Mouse (Mus musculus): ENCODE data around the gene Nrcam. TPM values are rescaled to one million over a fixed set of nuclear protein-coding genes. Genes with fewer than 3 reads are reported as not detected.

Nrcam gene
- polyA plus RNA-seq, 1 experiment from 2014 or later, result 131 TPM

GRCm38 (mm10) chr12:44497762-44498161 is 169.1 kb downstream of the Nrcam start:
- no peak for ATAC-seq (ENCODE audit: low FRiP score, low read depth)
- Histone ChIP-seq H3K4me2 (replicated peaks) (no peak overlapping the region), H3K27me3 (no peaks in the 10 kb centered on the region), H3K9me3 (no peaks in the 10 kb centered on the region), H3K9ac (replicated peaks) (no peak overlapping the region), H3K4me3 (no peak overlapping the region), H3K27ac (replicated peaks) (no peak overlapping the region), H3K36me3 (no peaks in the 10 kb centered on the region), H3K4me1 (peaks cover 29% of the 10 kb centered on the region)
- 81% methylated on average over 2 of the region's 2 CpGs for WGBS

GRCm38 (mm10) chr12:44498872-44499271 is 170.2 kb downstream of the Nrcam start:
- H3K36me3 ChIP-seq, result no peaks in the 10 kb centered on the region
- 47% methylated on average over 5 of the region's 5 CpGs for WGBS
- no peaks in the 10 kb centered on the region for H3K9me3 ChIP-seq
- H3K27ac ChIP-seq (replicated peaks), result no peak overlapping the region
- H3K9ac ChIP-seq (replicated peaks), result no peak overlapping the region
- H3K27me3 ChIP-seq, result no peaks in the 10 kb centered on the region
- H3K4me3 ChIP-seq, result no peak overlapping the region
- H3K4me2 ChIP-seq (replicated peaks), result no peak overlapping the region
- peaks cover 28% of the 10 kb centered on the region for H3K4me1 ChIP-seq
- ATAC-seq (ENCODE audit: low FRiP score, low read depth), result 0 out of 2 replicates have a peak, but pooled peaks have one; percentile 62

- peak; percentile 48; the same call in 1 of the 2 replicates for ATAC-seq (ENCODE audit: low FRiP score, low read depth)
- WGBS, result 71% methylated on average over 5 of the region's 5 CpGs
- Histone ChIP-seq H3K4me1 (peaks cover 28% of the 10 kb centered on the region), H3K9me3 (no peaks in the 10 kb centered on the region), H3K4me3 (no peak overlapping the region), H3K9ac (replicated peaks) (no peak overlapping the region), H3K27me3 (no peaks in the 10 kb centered on the region), H3K36me3 (no peaks in the 10 kb centered on the region), H3K4me2 (replicated peaks) (no peak overlapping the region), H3K27ac (replicated peaks) (peak overlapping the region; percentile 5; the same call in 1 of the 2 replicates)
Measured at GRCm38 (mm10) chr12:44501807-44502487, 173.3 kb downstream of the Nrcam start.

GRCm38 (mm10) chr12:44503737-44504136 is 175.1 kb downstream of the Nrcam start:
- no peak for ATAC-seq (ENCODE audit: low FRiP score, low read depth)
- H3K4me2 ChIP-seq (replicated peaks), result no peak overlapping the region
- no peak overlapping the region for H3K27ac ChIP-seq (replicated peaks)
- WGBS, result 90% methylated on average over 4 of the region's 4 CpGs
- H3K9me3 ChIP-seq, result no peaks in the 10 kb centered on the region
- H3K36me3 ChIP-seq, result no peaks in the 10 kb centered on the region
- no peak overlapping the region for H3K4me3 ChIP-seq
- H3K9ac ChIP-seq (replicated peaks), result no peak overlapping the region
- no peaks in the 10 kb centered on the region for H3K27me3 ChIP-seq
- H3K4me1 ChIP-seq, result peaks cover 18% of the 10 kb centered on the region

- Histone ChIP-seq H3K9me3 (no peaks in the 10 kb centered on the region), H3K27me3 (no peaks in the 10 kb centered on the region), H3K9ac (replicated peaks) (no peak overlapping the region), H3K36me3 (no peaks in the 10 kb centered on the region), H3K4me2 (replicated peaks) (no peak overlapping the region), H3K27ac (replicated peaks) (no peak overlapping the region), H3K4me1 (no peaks in the 10 kb centered on the region), H3K4me3 (no peak overlapping the region)
- ATAC-seq (ENCODE audit: low FRiP score, low read depth), result no peak
- WGBS, result 70% methylated on average over 3 of the region's 3 CpGs
Measured at GRCm38 (mm10) chr12:44508635-44509034, 179.9 kb downstream of the Nrcam start.

GRCm38 (mm10) chr12:44509406-44510104 is 180.9 kb downstream of the Nrcam start:
- H3K4me2 ChIP-seq (replicated peaks), result no peak overlapping the region
- H3K9me3 ChIP-seq, result no peaks in the 10 kb centered on the region
- no peak overlapping the region for H3K4me3 ChIP-seq
- no peak overlapping the region for H3K9ac ChIP-seq (replicated peaks)
- WGBS, result 63% methylated on average over 4 of the region's 4 CpGs
- peak overlapping the region; percentile 36; the same call in 1 of the 2 replicates for H3K27ac ChIP-seq (replicated peaks)
- H3K27me3 ChIP-seq, result no peaks in the 10 kb centered on the region
- no peaks in the 10 kb centered on the region for H3K4me1 ChIP-seq
- no peak for ATAC-seq (ENCODE audit: low FRiP score, low read depth)
- H3K36me3 ChIP-seq, result no peaks in the 10 kb centered on the region

- ATAC-seq (ENCODE audit: low FRiP score, low read depth), result no peak
- peaks cover 8% of the 10 kb centered on the region for H3K4me1 ChIP-seq
- no peak overlapping the region for H3K27ac ChIP-seq (replicated peaks)
- H3K36me3 ChIP-seq, result no peaks in the 10 kb centered on the region
- no peak overlapping the region for H3K9ac ChIP-seq (replicated peaks)
- no peak overlapping the region for H3K4me3 ChIP-seq
- 86% methylated on average over 4 of the region's 4 CpGs for WGBS
- H3K27me3 ChIP-seq, result no peaks in the 10 kb centered on the region
- no peaks in the 10 kb centered on the region for H3K9me3 ChIP-seq
- H3K4me2 ChIP-seq (replicated peaks), result no peak overlapping the region
Measured at GRCm38 (mm10) chr12:44515066-44515465, 186.4 kb downstream of the Nrcam start.

- Histone ChIP-seq H3K9ac (replicated peaks) (no peak overlapping the region), H3K4me1 (peaks cover 8% of the 10 kb centered on the region), H3K4me3 (no peak overlapping the region), H3K36me3 (no peaks in the 10 kb centered on the region), H3K27me3 (no peaks in the 10 kb centered on the region), H3K9me3 (no peaks in the 10 kb centered on the region), H3K4me2 (replicated peaks) (no peak overlapping the region), H3K27ac (replicated peaks) (no peak overlapping the region)
- peak; percentile 88 for ATAC-seq (ENCODE audit: low FRiP score, low read depth)
- WGBS, result 29% methylated on average over 7 of the region's 7 CpGs
Measured at GRCm38 (mm10) chr12:44519440-44520141, 190.9 kb downstream of the Nrcam start.

- no peaks in the 10 kb centered on the region for H3K36me3 ChIP-seq
- no peak overlapping the region for H3K4me3 ChIP-seq
- no peaks in the 10 kb centered on the region for H3K9me3 ChIP-seq
- 79% methylated on average over 3 of the region's 3 CpGs for WGBS
- no peak overlapping the region for H3K4me2 ChIP-seq (replicated peaks)
- no peak for ATAC-seq (ENCODE audit: low FRiP score, low read depth)
- no peak overlapping the region for H3K9ac ChIP-seq (replicated peaks)
- no peaks in the 10 kb centered on the region for H3K27me3 ChIP-seq
- peaks cover 8% of the 10 kb centered on the region for H3K4me1 ChIP-seq
- no peak overlapping the region for H3K27ac ChIP-seq (replicated peaks)
Measured at GRCm38 (mm10) chr12:44521496-44521895, 192.8 kb downstream of the Nrcam start.

GRCm38 (mm10) chr12:44524621-44525565 is 196.2 kb downstream of the Nrcam start:
- H3K9ac ChIP-seq (replicated peaks), result no peak overlapping the region
- H3K27ac ChIP-seq (replicated peaks), result no peak overlapping the region
- no peak for ATAC-seq (ENCODE audit: low FRiP score, low read depth)
- no peaks in the 10 kb centered on the region for H3K36me3 ChIP-seq
- H3K27me3 ChIP-seq, result no peaks in the 10 kb centered on the region
- H3K4me2 ChIP-seq (replicated peaks), result no peak overlapping the region
- 76% methylated on average over 8 of the region's 8 CpGs for WGBS
- peaks cover 6% of the 10 kb centered on the region for H3K4me1 ChIP-seq
- H3K9me3 ChIP-seq, result no peaks in the 10 kb centered on the region
- no peak overlapping the region for H3K4me3 ChIP-seq

GRCm38 (mm10) chr12:44528391-44529016 is 199.8 kb downstream of the Nrcam start:
- Histone ChIP-seq H3K9ac (replicated peaks) (no peak overlapping the region), H3K4me1 (peaks cover 5% of the 10 kb centered on the region), H3K9me3 (no peaks in the 10 kb centered on the region), H3K4me3 (no peak overlapping the region), H3K27me3 (no peaks in the 10 kb centered on the region), H3K27ac (replicated peaks) (peak overlapping the region; percentile 35; the same call in 1 of the 2 replicates), H3K4me2 (replicated peaks) (no peak overlapping the region), H3K36me3 (no peaks in the 10 kb centered on the region)
- 27% methylated on average over 11 of the region's 11 CpGs for WGBS
- ATAC-seq (ENCODE audit: low FRiP score, low read depth), result peak; percentile 53; the same call in 1 of the 2 replicates
